Mouse (Mus musculus) heart, postnatal 14 days (tissue): ENCODE measurements around the gene Gm10300. TPM values are rescaled to one million over a fixed set of nuclear protein-coding genes. Genes with fewer than 3 reads are reported as not detected.

Source experiments
- DNase-seq, 2 experiments: peaks; one replicate each; pipeline ENCODE4 v3.0.0; 2021 to 2022
- intact Hi-C: fragments of 180-260 bp; cut with DNase I; formaldehyde crosslinking; loops from one replicate; pipeline ENCODE4 v1.15.1; 2025
- total RNA-seq, 2 experiments: library from RNA; stranded (reverse); gene quantifications; 2 replicates each; pipeline ENCODE4 v1.2.3; 2021

Gm10300 gene
- total RNA-seq, 2 experiments from 2014 or later: 0.15 to 0.19 TPM

- intact Hi-C loops: no loop called here
- DNase-seq: no peak
Observed at GRCm38 (mm10) chr4:132049549-132050200, 24.8 kb upstream of the Gm10300 start.

DNA sequence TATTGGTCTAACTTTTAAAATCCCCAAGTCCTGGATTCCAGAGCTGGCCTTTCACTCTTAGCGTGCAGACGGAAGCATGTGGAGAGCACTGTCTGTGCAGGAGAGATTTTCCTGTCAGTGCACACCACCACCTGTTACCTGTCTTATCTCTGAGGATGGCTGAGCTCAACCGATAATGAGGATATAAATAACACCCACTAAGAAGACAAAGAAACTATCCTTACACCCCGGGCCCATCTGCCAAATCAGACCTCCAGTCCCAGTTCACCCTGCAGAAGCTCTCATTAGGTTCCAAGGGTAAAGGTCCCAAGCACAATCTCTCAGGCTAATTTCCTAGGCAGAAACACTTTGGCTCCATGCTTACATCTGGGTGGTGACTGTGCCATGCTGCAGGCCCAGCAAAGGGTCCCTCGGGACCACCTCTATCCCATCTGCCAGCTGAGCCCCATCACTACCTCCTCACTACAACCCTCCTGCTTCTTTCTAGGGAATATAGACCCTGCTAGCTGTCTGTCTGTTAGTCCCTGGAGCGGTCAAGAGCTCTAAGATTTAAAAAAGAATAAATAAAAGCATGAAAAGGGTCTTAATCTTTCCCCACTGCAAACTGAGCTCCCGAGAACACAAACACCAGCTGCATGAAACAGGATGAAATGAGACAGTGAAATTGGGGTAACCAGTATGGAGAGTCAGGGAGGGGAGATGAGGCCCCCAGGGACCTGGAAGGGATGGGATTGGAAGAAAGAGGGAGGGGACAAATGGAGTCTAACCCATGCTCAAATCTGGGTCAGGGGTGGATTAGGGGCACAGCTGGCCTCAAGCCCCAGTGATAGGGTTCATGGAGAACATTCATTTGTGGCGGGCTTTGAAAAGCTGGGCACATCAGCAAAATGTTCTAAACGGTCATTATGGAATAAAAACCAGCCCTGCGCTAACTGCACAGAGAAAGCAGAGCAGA lies 22.9 kb upstream of the Gm10300 start:
- DNase-seq: no peak
- intact Hi-C loops: no loop called here

DNA sequence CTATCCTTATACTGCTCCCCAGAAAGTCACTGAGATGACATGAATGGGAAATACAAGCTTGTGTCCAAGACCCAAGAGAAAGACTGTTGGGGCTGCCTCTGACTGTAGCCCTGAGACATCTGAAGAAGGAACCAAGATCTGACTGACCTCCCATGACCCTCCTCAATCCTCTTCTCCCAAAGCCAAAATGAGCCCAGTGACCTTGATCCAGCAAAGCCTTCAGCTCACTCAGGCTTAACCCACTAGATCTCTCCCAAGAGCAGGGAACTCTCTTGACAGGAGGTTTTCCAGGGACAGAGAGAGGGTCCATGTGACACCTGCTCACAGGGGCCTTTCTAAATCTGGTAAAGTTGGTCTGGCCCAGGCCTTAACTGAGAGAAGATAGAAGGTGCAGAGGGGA lies 17.2 kb upstream of the Gm10300 start:
- DNase-seq: no peak
- intact Hi-C loops: no loop called here

DNA sequence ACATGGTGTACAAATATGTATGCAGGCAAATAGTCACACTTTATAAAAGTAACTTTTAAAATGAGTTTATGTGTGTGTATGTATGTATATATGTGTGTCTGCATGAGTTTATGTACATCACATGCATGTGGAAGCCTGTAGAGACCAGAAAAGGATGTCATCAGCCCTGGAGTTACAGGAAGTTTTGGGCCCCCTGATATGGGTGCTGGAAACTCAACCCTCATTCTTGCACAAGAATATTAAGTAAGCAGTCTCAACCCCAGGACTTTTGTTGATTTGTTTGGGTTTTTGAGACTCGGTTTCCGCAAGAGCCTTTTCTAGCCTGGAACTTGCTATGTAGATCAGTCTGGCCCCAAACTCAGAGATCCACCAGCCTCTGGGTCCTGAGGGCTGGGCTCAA lies 15.0 kb upstream of the Gm10300 start:
- intact Hi-C loops: no loop called here
- DNase-seq: no peak

GRCm38 (mm10) chr4:132060040-132060832 lies 14.3 kb upstream of the Gm10300 start:
- no peak for DNase-seq
- intact Hi-C loops: no loop called here

GRCm38 (mm10) chr4:132062289-132062688 lies 12.2 kb upstream of the Gm10300 start:
- intact Hi-C loops: no loop called here
- no peak for DNase-seq

DNA sequence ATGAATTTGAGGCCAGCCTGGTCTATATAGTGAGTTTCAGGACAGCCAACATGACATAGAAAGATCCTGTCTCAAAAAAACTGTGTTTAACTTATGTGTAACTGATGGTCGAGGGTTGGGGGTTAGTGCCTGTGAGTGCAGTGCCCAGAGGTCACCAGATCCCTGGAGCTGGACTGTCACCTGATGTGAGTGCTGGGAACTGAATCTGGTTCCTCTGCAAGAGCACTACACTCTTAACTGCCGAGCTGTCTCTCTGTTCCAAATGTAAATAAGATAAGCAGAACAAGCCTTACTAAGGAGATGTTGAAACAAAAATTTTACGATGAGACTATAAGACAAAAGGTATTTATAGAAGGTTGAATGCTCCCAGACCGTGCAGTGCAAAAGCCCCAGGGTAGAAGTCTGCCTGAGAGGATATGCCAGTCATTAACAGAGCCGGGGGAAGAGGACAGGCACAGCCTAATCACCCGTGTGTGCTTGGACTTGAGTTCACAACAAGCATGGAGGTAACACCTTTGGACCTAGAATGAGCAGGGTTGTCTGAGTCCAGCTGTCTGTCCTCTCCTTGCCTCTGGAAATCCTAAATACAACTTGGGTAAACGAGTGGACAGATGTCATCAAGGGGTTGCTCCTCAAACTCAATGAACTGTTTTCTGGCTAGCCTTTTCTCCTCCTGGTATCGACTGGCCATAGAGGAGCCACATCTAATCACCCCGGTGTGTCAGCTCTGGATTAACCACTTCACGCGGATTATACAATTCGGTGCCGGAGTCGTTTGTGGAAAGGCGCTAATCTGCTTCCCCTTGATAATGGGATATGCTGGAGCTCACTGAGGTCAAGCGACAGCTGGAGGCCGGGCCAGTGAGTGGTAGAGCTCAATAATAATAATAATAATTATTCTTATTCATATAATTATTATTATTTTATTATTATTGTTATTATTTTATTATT lies 11.3 kb upstream of the Gm10300 start:
- DNase-seq: no peak

GRCm38 (mm10) chr4:132064550-132064949 lies 9.9 kb upstream of the Gm10300 start:
- intact Hi-C loops: no loop called here
- no peak for DNase-seq

More for the DNA sequence above, 11.3 kb upstream of the Gm10300 start:
- intact Hi-C loops: no loop called here

GRCm38 (mm10) chr4:132065578-132065977 lies 8.9 kb upstream of the Gm10300 start:
- no peak for DNase-seq
- intact Hi-C loops: no loop called here

- intact Hi-C loops: no loop called here
- peak; percentile 75 to 80 for DNase-seq
Observed at GRCm38 (mm10) chr4:132066101-132066773, 8.3 kb upstream of the Gm10300 start.

- intact Hi-C loops: no loop called here
- no peak for DNase-seq
Observed at GRCm38 (mm10) chr4:132067112-132067937, 7.2 kb upstream of the Gm10300 start.

DNA sequence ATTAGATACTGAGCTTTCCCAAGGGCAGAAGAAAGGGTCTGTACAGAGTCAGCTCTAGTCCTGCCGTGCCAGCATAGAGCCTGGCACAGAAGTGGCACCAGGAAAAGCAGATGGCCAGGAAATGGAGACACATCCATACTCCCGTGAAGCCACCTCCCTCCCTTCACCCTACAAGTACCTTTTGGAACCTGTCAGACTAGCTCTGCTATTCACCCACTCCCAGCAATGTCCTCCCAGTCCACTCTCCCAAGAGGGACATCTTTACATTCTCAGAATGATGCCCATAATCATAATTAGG lies 6.6 kb upstream of the Gm10300 start:
- DNase-seq: no peak
- intact Hi-C loops: no loop called here

- no peak for DNase-seq
- intact Hi-C loops: no loop called here
Observed at GRCm38 (mm10) chr4:132071674-132072073, 2.8 kb upstream of the Gm10300 start.

- no peak for DNase-seq
- intact Hi-C loops: no loop called here
Observed at GRCm38 (mm10) chr4:132072156-132072555, 2.3 kb upstream of the Gm10300 start.

- DNase-seq: peak; percentile 60 to 61
- intact Hi-C loops: no loop called here
Observed at GRCm38 (mm10) chr4:132072946-132073345, 1.6 kb upstream of the Gm10300 start.

- intact Hi-C loops: loop anchor here (2.0 to 5.0 kb wide), 3 partner anchors 28 to 158 kb away; no protein-coding TSS in a partner anchor
- peak; percentile 97 to 98 for DNase-seq
Observed at GRCm38 (mm10) chr4:132074933-132075769, 654 bp downstream of the Gm10300 start, which contains the start of gene Epb41. Epb41 (minus strand) TSS chr4:132075321.

- intact Hi-C loops: loop anchor here (2.0 to 5.0 kb wide), 3 partner anchors 29 to 158 kb away; no protein-coding TSS in a partner anchor
- no peak for DNase-seq
Observed at GRCm38 (mm10) chr4:132075796-132076195, 1.3 kb downstream of the Gm10300 start.
